Mouse (Mus musculus) retina, postnatal 1 day (tissue): ENCODE measurements around the gene Atrnl1.
A peak's percentile ranks its signal among the peaks of the same experiment; 100 is the strongest.
"Not testable (repeated sequence)": the region's sequence is repeated elsewhere in the genome, so short reads cannot be mapped to it uniquely, and the experiment has no call there.

ENCODE experiments used
- DNase-seq: peaks from one replicate; pipeline ENCODE4 v3.0.0-alpha.2; 2012

Gene Atrnl1

GRCm38 (mm10) chr19:57825271-57826207 is 214.7 kb downstream of the Atrnl1 start:
- no peak for DNase-seq

GRCm38 (mm10) chr19:57833083-57833482 is 222.2 kb downstream of the Atrnl1 start:
- DNase-seq = no peak

- peak; percentile 32 for DNase-seq
These were observed 227.0 kb downstream of the Atrnl1 start for GRCm38 (mm10) chr19:57837882-57838281.

GRCm38 (mm10) chr19:57838546-57838945 is 227.7 kb downstream of the Atrnl1 start:
- peak; percentile 69 for DNase-seq

GRCm38 (mm10) chr19:57849915-57850314 is 239.1 kb downstream of the Atrnl1 start:
- DNase-seq = no peak

GRCm38 (mm10) chr19:57868350-57868749 is 257.5 kb downstream of the Atrnl1 start:
- no peak for DNase-seq

- DNase-seq = peak; percentile 45
These were observed 260.0 kb downstream of the Atrnl1 start for GRCm38 (mm10) chr19:57870871-57871270.

- DNase-seq = no peak
These were observed 265.2 kb downstream of the Atrnl1 start for GRCm38 (mm10) chr19:57876057-57876456.

- DNase-seq = no peak
These were observed 266.5 kb downstream of the Atrnl1 start for GRCm38 (mm10) chr19:57877343-57877742.

- DNase-seq = no peak
These were observed 267.7 kb downstream of the Atrnl1 start for GRCm38 (mm10) chr19:57878583-57878982.

- not testable (repeated sequence) for DNase-seq
These were observed 269.0 kb downstream of the Atrnl1 start for GRCm38 (mm10) chr19:57879841-57880240.

GRCm38 (mm10) chr19:57881927-57882326 is 271.1 kb downstream of the Atrnl1 start:
- DNase-seq = no peak

- no peak for DNase-seq
These were observed 278.0 kb downstream of the Atrnl1 start for GRCm38 (mm10) chr19:57888871-57889270.

- no peak for DNase-seq
These were observed 278.9 kb downstream of the Atrnl1 start for GRCm38 (mm10) chr19:57889741-57890140.

- DNase-seq = peak; percentile 72
These were observed 280.1 kb downstream of the Atrnl1 start for GRCm38 (mm10) chr19:57890954-57891353.

GRCm38 (mm10) chr19:57894191-57894590 is 283.4 kb downstream of the Atrnl1 start:
- no peak for DNase-seq

- DNase-seq = no peak
These were observed 289.2 kb downstream of the Atrnl1 start for GRCm38 (mm10) chr19:57900037-57900436.

GRCm38 (mm10) chr19:57909466-57909865 is 298.6 kb downstream of the Atrnl1 start:
- DNase-seq = no peak

GRCm38 (mm10) chr19:57910650-57911049 is 299.8 kb downstream of the Atrnl1 start:
- no peak for DNase-seq

GRCm38 (mm10) chr19:57916325-57916724 is 305.5 kb downstream of the Atrnl1 start:
- peak; percentile 38 for DNase-seq

GRCm38 (mm10) chr19:57922991-57923390 is 312.2 kb downstream of the Atrnl1 start:
- no peak for DNase-seq

GRCm38 (mm10) chr19:57924856-57925255 is 314.0 kb downstream of the Atrnl1 start:
- DNase-seq = no peak

- no peak for DNase-seq
These were observed 314.8 kb downstream of the Atrnl1 start for GRCm38 (mm10) chr19:57925681-57926080.

- DNase-seq = peak; percentile 63
These were observed 315.5 kb downstream of the Atrnl1 start for GRCm38 (mm10) chr19:57926164-57926860.
